Mouse (Mus musculus): ENCODE results near the gene F3. TPM values are rescaled to one million over a fixed set of nuclear protein-coding genes. Genes with fewer than 3 reads are reported as not detected.
"Not testable (repeated sequence)": the region's sequence is repeated elsewhere in the genome, so short reads cannot be mapped to it uniquely, and the experiment has no call there.

The F3 gene
- polyA plus RNA-seq, 1 experiment from 2014 or later = 6.6 TPM

- 13% methylated on average over 3 of the region's 3 CpGs for WGBS
- Histone ChIP-seq H3K36me3 (ENCODE audit: poor library complexity, severe bottlenecking) (peaks cover 14% of the 10 kb centered on the region; the same call in 1 of the 2 replicates), H3K4me2 (no peak overlapping the region), H3K4me3 (no peak overlapping the region), H3K27ac (peak overlapping the region; percentile 68), H3K27me3 (no peaks in the 10 kb centered on the region), H3K9ac (no peak overlapping the region), H3K4me1 (peaks cover 14% of the 10 kb centered on the region), H3K9me3 (replicated peaks) (no peaks in the 10 kb centered on the region)
- peak; percentile 85 for ATAC-seq
These were observed 31.8 kb downstream of the F3 start for GRCm38 (mm10) chr3:121755152-121755551.

- 75% methylated on average over 7 of the region's 7 CpGs for WGBS
- H3K4me3 ChIP-seq = no peak overlapping the region
- H3K4me2 ChIP-seq = no peak overlapping the region
- no peak for ATAC-seq
- no peak overlapping the region for H3K27ac ChIP-seq
- no peaks in the 10 kb centered on the region for H3K9me3 ChIP-seq (replicated peaks)
- H3K4me1 ChIP-seq = peaks cover 14% of the 10 kb centered on the region
- H3K27me3 ChIP-seq = no peaks in the 10 kb centered on the region
- H3K36me3 ChIP-seq (ENCODE audit: poor library complexity, severe bottlenecking) = peaks cover 18% of the 10 kb centered on the region
- no peak overlapping the region for H3K9ac ChIP-seq
These were observed 35.0 kb downstream of the F3 start for GRCm38 (mm10) chr3:121758373-121758772.

- Histone ChIP-seq H3K9ac (no peak overlapping the region), H3K4me2 (no peak overlapping the region), H3K27me3 (no peaks in the 10 kb centered on the region), H3K9me3 (replicated peaks) (no peaks in the 10 kb centered on the region), H3K4me3 (no peak overlapping the region), H3K36me3 (ENCODE audit: poor library complexity, severe bottlenecking) (peaks cover 50% of the 10 kb centered on the region), H3K4me1 (no peaks in the 10 kb centered on the region), H3K27ac (no peak overlapping the region)
- peak; percentile 79 for ATAC-seq
- 67% methylated on average over 4 of the region's 4 CpGs for WGBS
These were observed 38.9 kb downstream of the F3 start for GRCm38 (mm10) chr3:121762056-121762852.

GRCm38 (mm10) chr3:121766048-121766447, 42.7 kb downstream of the F3 start:
- no peak for ATAC-seq
- H3K9ac ChIP-seq = no peak overlapping the region
- no peak overlapping the region for H3K4me2 ChIP-seq
- no peaks in the 10 kb centered on the region for H3K9me3 ChIP-seq (replicated peaks)
- H3K4me3 ChIP-seq = no peak overlapping the region
- H3K27me3 ChIP-seq = no peaks in the 10 kb centered on the region
- peaks cover 68% of the 10 kb centered on the region for H3K36me3 ChIP-seq (ENCODE audit: poor library complexity, severe bottlenecking)
- no peaks in the 10 kb centered on the region for H3K4me1 ChIP-seq
- no peak overlapping the region for H3K27ac ChIP-seq

GRCm38 (mm10) chr3:121766818-121767217, 43.5 kb downstream of the F3 start:
- H3K4me3 ChIP-seq = no peak overlapping the region
- H3K27me3 ChIP-seq = no peaks in the 10 kb centered on the region
- no peaks in the 10 kb centered on the region for H3K9me3 ChIP-seq (replicated peaks)
- 92% methylated on average over 5 of the region's 5 CpGs for WGBS
- no peak for ATAC-seq
- H3K27ac ChIP-seq = no peak overlapping the region
- H3K9ac ChIP-seq = no peak overlapping the region
- H3K4me2 ChIP-seq = no peak overlapping the region
- no peaks in the 10 kb centered on the region for H3K4me1 ChIP-seq
- H3K36me3 ChIP-seq (ENCODE audit: poor library complexity, severe bottlenecking) = peaks cover 72% of the 10 kb centered on the region

GRCm38 (mm10) chr3:121768770-121769169, 45.4 kb downstream of the F3 start:
- 95% methylated on average over 3 of the region's 3 CpGs for WGBS
- no peak overlapping the region for H3K9ac ChIP-seq
- no peaks in the 10 kb centered on the region for H3K4me1 ChIP-seq
- no peak overlapping the region for H3K27ac ChIP-seq
- H3K4me3 ChIP-seq = no peak overlapping the region
- no peaks in the 10 kb centered on the region for H3K9me3 ChIP-seq (replicated peaks)
- no peak for ATAC-seq
- no peaks in the 10 kb centered on the region for H3K27me3 ChIP-seq
- peaks cover 71% of the 10 kb centered on the region for H3K36me3 ChIP-seq (ENCODE audit: poor library complexity, severe bottlenecking)
- H3K4me2 ChIP-seq = no peak overlapping the region

- 96% methylated on average over 4 of the region's 4 CpGs for WGBS
- H3K27ac ChIP-seq; ATAC-seq; H3K4me1 ChIP-seq; H3K9ac ChIP-seq; H3K27me3 ChIP-seq; H3K4me3 ChIP-seq; H3K4me2 ChIP-seq; H3K9me3 ChIP-seq (replicated peaks): not testable (repeated sequence)
- H3K36me3 ChIP-seq (ENCODE audit: poor library complexity, severe bottlenecking) = peaks cover 46% of the 10 kb centered on the region
These were observed 50.0 kb downstream of the F3 start for GRCm38 (mm10) chr3:121773336-121773735.

GRCm38 (mm10) chr3:121777943-121778342, 54.6 kb downstream of the F3 start:
- ATAC-seq = peak; percentile 57
- 54% methylated on average over 7 of the region's 7 CpGs for WGBS

GRCm38 (mm10) chr3:121783020-121783419, 59.7 kb downstream of the F3 start:
- Histone ChIP-seq H3K4me3 (no peak overlapping the region), H3K36me3 (ENCODE audit: poor library complexity, severe bottlenecking) (0 out of 2 replicates have a peak, but pooled peaks cover 12% of the 10 kb centered on the region), H3K27ac (no peak overlapping the region), H3K4me2 (no peak overlapping the region), H3K27me3 (no peaks in the 10 kb centered on the region), H3K9me3 (replicated peaks) (no peaks in the 10 kb centered on the region), H3K9ac (no peak overlapping the region), H3K4me1 (no peaks in the 10 kb centered on the region)
- 92% methylated on average over 6 of the region's 6 CpGs for WGBS
- no peak for ATAC-seq

More at GRCm38 (mm10) chr3:121777943-121778342, 54.6 kb downstream of the F3 start:
- no peak overlapping the region for H3K4me2 ChIP-seq
- no peak overlapping the region for H3K4me3 ChIP-seq
- no peaks in the 10 kb centered on the region for H3K9me3 ChIP-seq (replicated peaks)
- no peaks in the 10 kb centered on the region for H3K4me1 ChIP-seq
- no peak overlapping the region for H3K9ac ChIP-seq
- H3K36me3 ChIP-seq (ENCODE audit: poor library complexity, severe bottlenecking) = peaks cover 16% of the 10 kb centered on the region; the same call in 1 of the 2 replicates
- H3K27ac ChIP-seq = no peak overlapping the region
- H3K27me3 ChIP-seq = no peaks in the 10 kb centered on the region

Other genes with a start within 250 kb of the F3 start
- gene Slc44a3, start 191.1 kb upstream of the F3 start, polyA plus RNA-seq (2015; fragmentation: Nextera tagmentation; extraction: Ambion mirVana) = 0.39 and 0.57 TPM in 2 replicates
- gene 4930432M17Rik, start 52.8 kb upstream of the F3 start, polyA plus RNA-seq (2015; fragmentation: Nextera tagmentation; extraction: Ambion mirVana) = not detected in 2 replicates
- gene Abcd3, start 91.8 kb downstream of the F3 start, polyA plus RNA-seq (2015; fragmentation: Nextera tagmentation; extraction: Ambion mirVana) = 60.1 and 64.1 TPM in 2 replicates
- 9.6 and 11.5 TPM in 2 replicates for gene Arhgap29, start 229.0 kb downstream of the F3 start, polyA plus RNA-seq (2015; fragmentation: Nextera tagmentation; extraction: Ambion mirVana)

Measured in forebrain, embryonic 13.5 days (tissue).